15 mouse cellular contexts compared by ENCODE assay signal in genomic region chr1:173733219-173733618, GRCm38 (mm10). TPM values are rescaled to one million over a fixed set of nuclear protein-coding genes. Genes with fewer than 3 reads are reported as not detected.
DNase-seq lines count a peak whose midpoint lies in the region; ATAC-seq lines count a peak whose summit lies in the region.
"Had no signal": no experiment of that assay in that cellular context is flagged by ENCODE, and none has a peak within 500 bp of the region (broad histone marks: within the 10 kb centered on the region; RNA-seq: fewer than 3 reads in every experiment).

No protein-coding gene starts in this region.

- peak; percentile 25; the same call in 1 of the 2 replicates for ATAC-seq in intestine, embryonic 15.5 days
- no peak for ATAC-seq in intestine, embryonic 16.5 days
- ATAC-seq in cerebellum, adult (ENCODE audit: insufficient number of reproducible peaks, low FRiP score, low TSS enrichment): no peak

- H3K27me3 ChIP-seq in intestine, embryonic 15.5 days (replicated peaks): no peaks in the 10 kb centered on the region
- no peaks in the 10 kb centered on the region for H3K27me3 ChIP-seq in intestine, embryonic 16.5 days (replicated peaks; ENCODE audit: control insufficient read depth, insufficient read depth, low read length)
- H3K27me3 ChIP-seq: neural tube, embryonic 12.5 days had no signal

- H3K4me1 ChIP-seq in intestine, embryonic 15.5 days (replicated peaks): no peaks in the 10 kb centered on the region
- H3K4me1 ChIP-seq in intestine, embryonic 16.5 days (ENCODE audit: control insufficient read depth, insufficient read depth, low read length): no peaks in the 10 kb centered on the region
- H3K4me1 ChIP-seq: neural tube, embryonic 12.5 days had no signal

- H3K36me3 ChIP-seq in intestine, embryonic 15.5 days: no peaks in the 10 kb centered on the region
- H3K36me3 ChIP-seq in intestine, embryonic 16.5 days (ENCODE audit: control insufficient read depth, insufficient read depth, low read length): no peaks in the 10 kb centered on the region
- H3K36me3 ChIP-seq: G1E; neural tube, embryonic 12.5 days had no signal

- H3K4me2 ChIP-seq in intestine, embryonic 15.5 days (replicated peaks): no peak overlapping the region
- no peak overlapping the region for H3K4me2 ChIP-seq in intestine, embryonic 16.5 days (ENCODE audit: low read depth, low read length)
- H3K4me2 ChIP-seq: midbrain, embryonic 11.5 days; neural tube, embryonic 12.5 days had no signal

- no peak overlapping the region for H3K27ac ChIP-seq in intestine, embryonic 15.5 days
- H3K27ac ChIP-seq in intestine, embryonic 16.5 days (ENCODE audit: low read length): no peak overlapping the region
- H3K27ac ChIP-seq: neural tube, embryonic 12.5 days had no signal

- 11% methylated on average over 7 of the region's 7 CpGs for WGBS in intestine, embryonic 15.5 days
- 22% methylated on average over 7 of the region's 7 CpGs for WGBS in intestine, embryonic 16.5 days

- H3K9ac ChIP-seq in intestine, embryonic 15.5 days: no peak overlapping the region
- H3K9ac ChIP-seq in intestine, embryonic 16.5 days (ENCODE audit: low read depth, low read length): no peak overlapping the region
- H3K9ac ChIP-seq: neural tube, embryonic 12.5 days had no signal

- H3K9me3 ChIP-seq in intestine, embryonic 15.5 days: no peaks in the 10 kb centered on the region
- H3K9me3 ChIP-seq in intestine, embryonic 16.5 days (ENCODE audit: control insufficient read depth, low read length): no peaks in the 10 kb centered on the region
- H3K9me3 ChIP-seq: G1E; neural tube, embryonic 12.5 days had no signal

- no peak overlapping the region for H3K4me3 ChIP-seq in intestine, embryonic 15.5 days (replicated peaks)
- H3K4me3 ChIP-seq in intestine, embryonic 16.5 days (ENCODE audit: low read length): no peak overlapping the region
- H3K4me3 ChIP-seq: neural tube, embryonic 12.5 days had no signal

- DNase-seq in NIH3T3 (ENCODE audit: low read depth) (peak; percentile 42), WW6 (ENCODE audit: low read depth, low spot score) (peak; percentile 14)
- peak; percentile 31 to 40 for DNase-seq in kidney, postnatal 4 days
- DNase-seq in T-cell, adult 2 months (ENCODE audit: low spot score): no peak
- DNase-seq in thymus, adult 18-20 months: no peak
- DNase-seq: gastrocnemius, postnatal 25 days; layer of hippocampus, postnatal 36 days; thymus, postnatal 14 days had no signal

RNA-seq across cellular contexts. Expression of gene Ifi207, which starts 8.3 kb away (rescaled TPM):
- polyA plus RNA-seq in intestine, embryonic 15.5 days (2015; fragmentation: Nextera tagmentation; extraction: Ambion mirVana): 0.77 and 1.2 TPM in 2 replicates
- polyA plus RNA-seq in intestine, embryonic 16.5 days (2015; fragmentation: Nextera tagmentation; extraction: Ambion mirVana): 0.98 and 1.2 TPM in 2 replicates
- polyA plus RNA-seq: G1E had no signal

RNA-seq across cellular contexts. Expression of gene Ifi204, which starts 33.5 kb away (rescaled TPM):
- 2.4 and 2.6 TPM in 2 replicates for polyA plus RNA-seq in intestine, embryonic 15.5 days (2015; fragmentation: Nextera tagmentation; extraction: Ambion mirVana)
- polyA plus RNA-seq in intestine, embryonic 16.5 days (2015; fragmentation: Nextera tagmentation; extraction: Ambion mirVana): 1.9 and 2.5 TPM in 2 replicates
- polyA plus RNA-seq: G1E had no signal

RNA-seq across cellular contexts. Expression of gene Ifi208, which starts 59.7 kb away (rescaled TPM):
- polyA plus RNA-seq in intestine, embryonic 15.5 days (2015; fragmentation: Nextera tagmentation; extraction: Ambion mirVana): 0.05 and 0.08 TPM in 2 replicates
- polyA plus RNA-seq in intestine, embryonic 16.5 days (2015; fragmentation: Nextera tagmentation; extraction: Ambion mirVana): 0.06 and 0.09 TPM in 2 replicates
- polyA plus RNA-seq: forebrain, embryonic 11.5 days; G1E; midbrain, embryonic 11.5 days; neural tube, embryonic 12.5 days had no signal

Comparison
In these comparisons a context has a peak if more than half of its experiments do, and no peak if none do; other contexts are left out.
1. DNase-seq: peak in NIH3T3 (single experiment), WW6 (single experiment) and kidney, postnatal 4 days (2 of 2); none in T-cell, adult 2 months (single experiment) and thymus, adult 18-20 months (0 of 2).